Mouse (Mus musculus) kidney, adult 2 months (tissue): Measurements from ENCODE around the gene Fam186a. TPM values are rescaled to one million over a fixed set of nuclear protein-coding genes. Genes with fewer than 3 reads are reported as not detected.
A peak's percentile ranks its signal among the peaks of the same experiment; 100 is the strongest.

ENCODE experiments used
- DNase-seq: peaks from one replicate; pipeline ENCODE4 v3.0.0; 2021
- H3K27ac ChIP-seq: fragments of 200-500 bp; 2 replicates; pipeline ENCODE4 v1.5.1; 2012; ENCODE audit warnings: low read depth, low read length, control low read depth, inconsistent platforms; ENCODE audit not compliant: insufficient read depth
- H3K27me3 ChIP-seq: fragments of 200-500 bp; replicated peaks from 2 replicates; pipeline ENCODE4 v1.6.1; 2012; ENCODE audit warnings: mild to moderate bottlenecking, moderate library complexity, low read length, inconsistent platforms; ENCODE audit not compliant: control insufficient read depth, insufficient read depth
- H3K36me3 ChIP-seq: fragments of 200-500 bp; 2 replicates; pipeline ENCODE4 v1.6.1; 2012; ENCODE audit warnings: mild to moderate bottlenecking, moderate library complexity, low read length, inconsistent platforms; ENCODE audit not compliant: control insufficient read depth, insufficient read depth
- H3K4me1 ChIP-seq: fragments of 200-500 bp; 2 replicates; pipeline ENCODE4 v1.6.1; 2011; ENCODE audit warnings: low read length; ENCODE audit not compliant: control insufficient read depth, insufficient read depth
- H3K4me3 ChIP-seq: fragments of 200-500 bp; 2 replicates; pipeline ENCODE4 v1.5.1; 2011; ENCODE audit warnings: mild to moderate bottlenecking, low read depth, low read length, control low read depth; ENCODE audit not compliant: insufficient read depth
- CTCF ChIP-seq: fragments of 200-500 bp; conservative IDR thresholded peaks from 2 replicates; pipeline ENCODE4 v1.5.1; 2011; ENCODE audit warnings: low read depth, mild to moderate bottlenecking, control low read depth, low read length, moderate library complexity, mixed read lengths; ENCODE audit not compliant: insufficient read depth, insufficient read length
- POLR2A ChIP-seq: fragments of 200-500 bp; IDR thresholded peaks from one replicate; pipeline ENCODE4 v1.6.1; 2011; ENCODE audit warnings: low read depth, low read length, control low read depth
- WGBS: fragments of 180-500 bp; shearing (Covaris S2); methylation state at CpG from one replicate; pipeline ENCODE4 v1.1.7; 2018; 5-methylcytosine and 5-hydroxymethylcytosine counted together
- polyA plus RNA-seq: library from polyadenylated mRNA; depleted of rRNA; stranded (reverse); fragments of >200 nt; gene quantifications from 2 replicates; pipeline ENCODE4 v1.2.3, GENCODE M21; 2012

Gene Fam186a
- polyA plus RNA-seq, 1 experiment: 0.05 TPM

DNA sequence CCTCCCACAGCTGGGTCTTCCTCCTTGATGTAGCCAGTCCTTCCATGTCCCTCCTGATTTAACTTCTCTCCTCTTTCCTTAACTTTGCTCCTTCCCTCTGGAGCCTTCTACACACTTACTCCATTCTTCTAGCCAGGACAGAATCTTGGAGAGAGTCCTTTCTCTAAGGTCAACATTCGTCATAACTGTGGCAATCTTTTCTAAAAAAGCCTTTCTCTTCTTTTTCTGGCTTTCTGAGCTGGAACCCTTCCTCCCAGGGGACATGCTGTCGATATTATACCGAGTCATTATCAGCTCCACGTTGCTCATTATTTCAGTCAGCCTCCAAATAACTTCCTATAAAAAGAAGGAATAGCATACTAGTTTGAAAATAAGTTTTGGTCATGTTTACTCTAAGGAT is 11.5 kb downstream of the Fam186a start:
- Histone ChIP-seq H3K4me1 (no peaks in the 10 kb centered on the region), H3K27ac (no peak overlapping the region), H3K36me3 (no peaks in the 10 kb centered on the region), H3K4me3 (no peak overlapping the region), H3K27me3 (no peaks in the 10 kb centered on the region)
- no peak for TF ChIP-seq CTCF
- TF ChIP-seq POLR2A: no peak
- no peak for DNase-seq
- 71% methylated on average over 4 of the region's 4 CpGs for WGBS

DNA sequence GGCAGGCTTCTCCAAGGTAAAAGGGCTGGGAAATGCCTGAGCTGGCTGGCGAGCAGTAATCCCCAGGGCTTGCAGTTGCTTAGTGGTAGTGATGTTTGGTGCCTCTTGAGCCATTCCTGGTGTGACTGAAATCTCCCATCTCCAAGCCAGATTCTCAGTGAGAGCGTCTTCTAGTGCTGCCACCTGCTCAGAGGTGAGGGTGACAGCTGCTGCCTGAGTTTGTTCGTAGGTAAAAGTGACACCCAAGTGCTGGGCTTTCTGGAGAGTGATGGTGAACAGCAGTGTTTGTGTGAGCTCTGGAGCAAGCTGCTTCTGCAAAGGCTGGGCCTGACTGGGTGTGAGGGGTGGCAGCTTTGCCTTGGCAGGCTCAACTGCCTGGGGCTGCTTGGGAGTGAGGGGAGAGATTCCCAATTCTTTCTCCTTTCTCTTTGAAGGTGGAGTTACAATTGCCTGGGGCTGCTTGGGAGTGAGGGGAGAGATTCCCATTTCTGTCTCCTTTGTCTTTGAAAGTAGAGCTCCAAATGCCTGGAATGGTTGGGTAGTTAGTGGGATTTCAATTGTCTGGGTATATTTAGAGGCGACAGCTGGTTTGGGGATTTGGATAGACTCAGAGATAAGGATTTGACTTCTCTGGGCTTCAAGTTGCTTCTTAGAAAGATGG is 25.8 kb downstream of the Fam186a start:
- no peak for DNase-seq
- whole genome bisulfite sequencing: 94% methylated on average over 4 of the region's 4 CpGs
- TF ChIP-seq CTCF (no peak), POLR2A (no peak)
- H3K27ac ChIP-seq: no peak overlapping the region
- no peak overlapping the region for H3K4me3 ChIP-seq
- H3K36me3 ChIP-seq: no peaks in the 10 kb centered on the region
- no peaks in the 10 kb centered on the region for H3K4me1 ChIP-seq
- no peaks in the 10 kb centered on the region for H3K27me3 ChIP-seq

DNA sequence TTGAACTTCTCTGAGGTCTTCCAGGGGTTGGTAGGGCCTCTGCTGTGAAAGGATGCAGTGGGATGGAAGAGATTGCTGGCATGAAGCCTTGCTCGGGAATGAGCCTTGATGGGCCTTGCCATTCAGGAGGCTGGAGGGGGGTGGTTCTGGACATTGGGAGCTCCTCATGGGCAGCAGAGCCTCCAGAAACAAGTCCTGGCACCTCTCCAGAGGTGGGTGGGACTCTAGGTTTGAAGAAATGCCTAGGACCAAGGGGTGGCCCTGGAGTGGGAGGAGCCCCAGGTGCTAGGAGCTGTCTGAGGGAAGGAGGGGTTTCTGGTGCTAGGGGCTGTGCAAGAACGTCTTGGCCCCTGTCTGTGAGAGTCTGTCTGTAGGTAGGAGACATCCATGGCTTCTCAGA is 26.4 kb downstream of the Fam186a start:
- TF ChIP-seq CTCF: no peak
- no peak for TF ChIP-seq POLR2A
- H3K27ac ChIP-seq: no peak overlapping the region
- H3K4me1 ChIP-seq: no peaks in the 10 kb centered on the region
- H3K4me3 ChIP-seq: no peak overlapping the region
- no peak for DNase-seq
- WGBS: 70% methylated on average over 2 of the region's 2 CpGs
- H3K27me3 ChIP-seq: no peaks in the 10 kb centered on the region
- no peaks in the 10 kb centered on the region for H3K36me3 ChIP-seq

DNA sequence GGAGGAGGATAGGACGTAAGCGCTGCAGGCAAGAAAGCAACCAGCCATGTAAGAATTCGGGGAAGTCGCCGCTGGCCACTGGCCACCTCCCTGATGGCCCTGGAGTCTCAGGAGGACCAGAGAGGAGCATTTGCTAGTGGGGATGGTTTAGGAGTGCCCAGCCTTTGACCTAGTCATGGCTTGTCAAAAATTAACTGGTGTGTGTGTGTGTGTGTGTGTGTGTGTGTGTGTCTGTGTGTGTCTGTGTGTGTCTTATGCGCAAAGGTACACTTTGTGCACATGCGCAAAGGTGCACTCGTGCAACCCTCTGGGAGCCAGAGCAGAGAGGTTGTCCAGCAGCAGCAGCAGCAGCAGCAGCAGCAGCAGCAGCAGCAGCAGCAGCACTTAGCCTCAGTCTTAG is 29.0 kb downstream of the Fam186a start:
- no peaks in the 10 kb centered on the region for H3K27me3 ChIP-seq
- peak; percentile 66 for DNase-seq
- H3K36me3 ChIP-seq: no peaks in the 10 kb centered on the region
- no peak overlapping the region for H3K4me3 ChIP-seq
- WGBS: 47% methylated on average over 8 of the region's 8 CpGs
- TF ChIP-seq POLR2A (no peak), CTCF (no peak)
- H3K4me1 ChIP-seq: no peaks in the 10 kb centered on the region
- H3K27ac ChIP-seq: no peak overlapping the region

DNA sequence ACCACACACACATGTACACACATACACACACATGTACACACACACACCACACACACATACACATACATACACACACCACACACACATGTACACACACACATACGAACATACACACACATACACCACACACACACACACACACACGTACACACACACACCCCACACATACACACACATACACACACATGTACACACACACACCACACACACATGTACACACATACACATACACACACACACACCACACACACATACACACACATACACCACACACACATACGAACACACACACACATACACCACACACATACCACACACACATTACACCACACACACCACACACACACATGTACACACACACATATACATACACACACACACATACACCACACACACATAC is 30.2 kb downstream of the Fam186a start:
- no peak overlapping the region for H3K4me3 ChIP-seq
- H3K36me3 ChIP-seq: no peaks in the 10 kb centered on the region
- WGBS: 96% methylated on average over 3 of the region's 3 CpGs
- H3K4me1 ChIP-seq: no peaks in the 10 kb centered on the region
- no peaks in the 10 kb centered on the region for H3K27me3 ChIP-seq
- H3K27ac ChIP-seq: no peak overlapping the region
- no peak for DNase-seq
- no peak for TF ChIP-seq CTCF
- no peak for TF ChIP-seq POLR2A

DNA sequence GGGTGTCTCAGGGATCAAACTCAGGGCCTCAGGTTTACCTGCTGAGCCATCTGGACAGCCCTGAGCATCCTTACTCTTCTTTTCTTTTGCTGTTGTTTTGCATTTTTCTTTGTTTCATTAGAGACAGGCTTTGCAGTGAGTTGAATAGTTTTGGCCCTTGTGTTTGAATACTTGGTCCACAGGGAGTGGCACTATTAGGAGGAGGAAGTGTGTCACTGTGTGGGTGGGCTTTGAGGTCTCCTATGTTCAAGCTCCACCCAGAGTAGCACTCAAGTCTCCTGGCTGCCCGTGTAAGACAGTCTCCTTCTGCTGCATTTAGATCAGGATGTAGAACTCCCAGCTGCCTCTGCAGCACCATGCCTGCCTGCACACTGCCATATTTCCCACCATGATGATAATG is 32.4 kb downstream of the Fam186a start:
- H3K4me3 ChIP-seq: no peak overlapping the region
- no peak overlapping the region for H3K27ac ChIP-seq
- H3K36me3 ChIP-seq: no peaks in the 10 kb centered on the region
- DNase-seq: no peak
- H3K27me3 ChIP-seq: no peaks in the 10 kb centered on the region
- WGBS: 38% methylated on average over 1 of the region's 1 CpGs
- no peaks in the 10 kb centered on the region for H3K4me1 ChIP-seq
- no peak for TF ChIP-seq CTCF
- no peak for TF ChIP-seq POLR2A

DNA sequence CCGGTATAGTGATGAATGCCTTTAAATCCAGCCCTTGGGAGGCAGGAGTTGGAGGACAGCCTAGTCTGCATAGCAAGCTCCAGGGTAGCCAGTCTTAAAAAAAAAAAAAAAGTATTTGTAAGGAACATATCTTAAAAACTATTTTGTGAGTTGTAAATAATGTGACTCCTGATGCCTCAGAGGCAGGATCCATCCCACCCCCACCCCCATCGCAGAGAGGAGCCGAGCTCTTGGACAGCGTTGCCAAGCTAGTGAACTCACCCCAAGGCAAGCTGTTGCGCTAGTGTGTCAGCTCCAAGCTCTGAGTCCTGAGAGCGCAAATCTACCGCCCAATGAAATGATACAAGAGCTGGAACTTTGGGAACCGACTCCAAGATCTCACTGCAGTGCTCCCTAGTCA is 35.6 kb downstream of the Fam186a start:
- H3K27me3 ChIP-seq: no peaks in the 10 kb centered on the region
- no peaks in the 10 kb centered on the region for H3K36me3 ChIP-seq
- no peak overlapping the region for H3K4me3 ChIP-seq
- no peaks in the 10 kb centered on the region for H3K4me1 ChIP-seq
- 83% methylated on average over 8 of the region's 8 CpGs for WGBS
- no peak overlapping the region for H3K27ac ChIP-seq
- TF ChIP-seq POLR2A: no peak
- no peak for TF ChIP-seq CTCF
- DNase-seq: no peak
